Mouse (Mus musculus) erythroblast, embryonic 14.5 days (primary cell): ENCODE data around the gene Mmp24.

Source experiments
- GATA1 ChIP-seq: IDR thresholded peaks from 2 replicates; pipeline ENCODE4 v1.6.1; 2012; ENCODE audit warnings: low read length, inconsistent platforms, mixed read lengths
- TAL1 ChIP-seq: IDR thresholded peaks from 3 replicates; pipeline ENCODE4 v1.6.1; 2012; ENCODE audit warnings: low read length, inconsistent platforms, mixed read lengths

- TF ChIP-seq GATA1 (no peak), TAL1 (no peak)
These were observed 632 bp downstream of the Mmp24 start for GRCm38 (mm10) chr2:155775685-155776263.
